Mouse (Mus musculus) erythroblast, embryonic 14.5 days (primary cell): ENCODE data around the gene Fgfr2. TPM values are rescaled to one million over a fixed set of nuclear protein-coding genes. Genes with fewer than 3 reads are reported as not detected.

Experiments used
- H3K27me3 ChIP-seq: 2 replicates; pipeline ENCODE4 v1.6.1; 2012; ENCODE audit warnings: inconsistent platforms; ENCODE audit not compliant: control insufficient read depth
- H3K36me3 ChIP-seq: 2 replicates; pipeline ENCODE4 v1.6.1; 2012; ENCODE audit warnings: mild to moderate bottlenecking, inconsistent platforms; ENCODE audit not compliant: control insufficient read depth
- H3K4me1 ChIP-seq: 2 replicates; pipeline ENCODE4 v1.6.1; 2012; ENCODE audit warnings: inconsistent platforms; ENCODE audit not compliant: control insufficient read depth
- H3K4me3 ChIP-seq: replicated peaks from 2 replicates; pipeline ENCODE3; 2012; ENCODE audit warnings: moderate library complexity, mild to moderate bottlenecking, inconsistent platforms
- H3K9me3 ChIP-seq: 2 replicates; pipeline ENCODE4 v1.6.1; 2012; ENCODE audit warnings: low read length, inconsistent platforms, mixed read lengths; ENCODE audit not compliant: control insufficient read depth
- GATA1 ChIP-seq: IDR thresholded peaks from 2 replicates; pipeline ENCODE4 v1.6.1; 2012; ENCODE audit warnings: low read length, inconsistent platforms, mixed read lengths
- TAL1 ChIP-seq: IDR thresholded peaks from 3 replicates; pipeline ENCODE4 v1.6.1; 2012; ENCODE audit warnings: low read length, inconsistent platforms, mixed read lengths
- polyA plus RNA-seq: library from polyadenylated mRNA; stranded (reverse); fragments of >175 nt; gene quantifications from 2 replicates; pipeline ENCODE4 v1.2.3, GENCODE M21; 2012

The Fgfr2 gene
- polyA plus RNA-seq, 1 experiment: not detected

- TF ChIP-seq TAL1: no peak
- no peak for TF ChIP-seq GATA1
- Histone ChIP-seq H3K9me3 (no peaks in the 10 kb centered on the region), H3K4me1 (no peaks in the 10 kb centered on the region), H3K4me3 (no peak overlapping the region), H3K27me3 (no peaks in the 10 kb centered on the region), H3K36me3 (no peaks in the 10 kb centered on the region)
These were observed 2104.0 kb downstream of the Fgfr2 start for GRCm38 (mm10) chr7:131019181-131019580.

- H3K9me3 ChIP-seq: peaks cover 4% of the 10 kb centered on the region; the same call in 1 of the 2 replicates
- TF ChIP-seq TAL1: no peak
- TF ChIP-seq GATA1: no peak
- H3K4me1 ChIP-seq: no peaks in the 10 kb centered on the region
These were observed 2111.2 kb downstream of the Fgfr2 start for GRCm38 (mm10) chr7:131011901-131012300.

DNA sequence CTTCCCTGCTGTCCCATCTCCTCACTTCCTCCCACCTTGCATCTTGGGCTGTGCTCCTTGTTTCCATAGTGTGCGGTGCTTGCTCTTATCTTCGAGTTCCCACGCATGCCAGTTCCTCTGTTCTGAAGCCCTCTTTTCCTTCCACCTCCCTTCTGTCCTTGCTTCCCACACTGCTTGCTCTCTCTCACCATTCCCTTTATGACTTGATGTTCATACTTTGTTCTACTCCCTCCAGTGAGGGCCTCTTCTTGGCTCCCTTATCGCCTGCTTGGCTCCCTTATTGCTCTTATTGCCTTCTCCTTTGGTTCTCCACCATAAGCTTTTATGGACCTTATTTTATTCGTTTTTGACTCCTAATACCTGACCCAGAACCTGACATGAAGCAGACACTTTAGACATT is 2114.0 kb downstream of the Fgfr2 start:
- no peaks in the 10 kb centered on the region for H3K27me3 ChIP-seq
- no peak for TF ChIP-seq GATA1
- TF ChIP-seq TAL1: no peak
- H3K4me1 ChIP-seq: no peaks in the 10 kb centered on the region
- H3K36me3 ChIP-seq: no peaks in the 10 kb centered on the region
- peaks cover 6% of the 10 kb centered on the region for H3K9me3 ChIP-seq
- no peak overlapping the region for H3K4me3 ChIP-seq

More at GRCm38 (mm10) chr7:131011901-131012300, 2111.2 kb downstream of the Fgfr2 start:
- no peaks in the 10 kb centered on the region for H3K36me3 ChIP-seq
- no peaks in the 10 kb centered on the region for H3K27me3 ChIP-seq
- H3K4me3 ChIP-seq: no peak overlapping the region

GRCm38 (mm10) chr7:131007221-131007620 is 2115.9 kb downstream of the Fgfr2 start:
- H3K27me3 ChIP-seq: no peaks in the 10 kb centered on the region
- H3K4me1 ChIP-seq: no peaks in the 10 kb centered on the region
- H3K9me3 ChIP-seq: peaks cover 6% of the 10 kb centered on the region
- no peaks in the 10 kb centered on the region for H3K36me3 ChIP-seq
- H3K4me3 ChIP-seq: no peak overlapping the region
- TF ChIP-seq GATA1 (no peak), TAL1 (no peak)

DNA sequence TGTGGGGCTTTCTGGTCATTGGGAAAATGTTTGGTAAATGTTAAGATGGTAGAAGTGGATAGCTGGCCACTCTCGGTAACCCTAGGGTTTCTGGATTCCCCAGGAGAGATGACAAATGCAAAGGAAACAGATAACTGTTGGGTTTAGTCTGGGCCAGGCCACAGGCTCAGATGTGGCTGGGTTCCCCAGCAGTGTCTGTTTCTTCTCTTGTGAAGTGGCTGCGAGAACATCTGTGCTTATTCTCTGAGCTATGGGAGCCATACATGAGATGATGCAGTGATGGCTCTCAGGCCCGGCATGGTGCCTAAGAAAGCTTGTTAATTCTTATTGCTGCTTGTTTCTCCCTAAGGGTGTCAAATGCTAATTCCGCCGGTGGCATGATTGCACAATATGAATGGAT is 2119.1 kb downstream of the Fgfr2 start:
- Histone ChIP-seq H3K27me3 (no peaks in the 10 kb centered on the region), H3K36me3 (no peaks in the 10 kb centered on the region), H3K4me3 (no peak overlapping the region), H3K4me1 (no peaks in the 10 kb centered on the region), H3K9me3 (peaks cover 6% of the 10 kb centered on the region)
- TF ChIP-seq GATA1 (no peak), TAL1 (no peak)

GRCm38 (mm10) chr7:131001976-131002726 is 2121.0 kb downstream of the Fgfr2 start:
- Histone ChIP-seq H3K4me3 (no peak overlapping the region), H3K4me1 (no peaks in the 10 kb centered on the region), H3K9me3 (peaks cover 2% of the 10 kb centered on the region), H3K36me3 (no peaks in the 10 kb centered on the region), H3K27me3 (no peaks in the 10 kb centered on the region)
- TF ChIP-seq TAL1: no peak
- no peak for TF ChIP-seq GATA1

DNA sequence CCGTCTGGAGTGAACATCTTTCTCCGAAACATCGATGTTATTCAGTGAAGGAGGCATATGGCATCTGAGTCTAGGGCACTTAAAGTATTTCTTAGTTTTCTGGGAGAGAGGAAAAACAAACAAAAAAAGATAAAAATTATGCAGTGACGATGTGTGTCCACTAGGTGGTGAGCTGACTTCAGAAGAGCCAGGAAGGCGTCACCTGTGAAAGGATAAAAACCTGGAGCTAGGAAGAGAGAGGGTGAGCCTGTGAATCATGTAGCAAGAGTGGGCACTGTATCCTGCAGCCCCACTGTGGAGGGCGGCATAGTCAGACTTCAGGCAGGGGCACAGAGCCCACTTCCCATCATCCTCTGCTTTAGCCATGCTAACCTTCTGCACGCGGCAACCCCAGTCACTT is 2129.2 kb downstream of the Fgfr2 start:
- H3K9me3 ChIP-seq: no peaks in the 10 kb centered on the region
- no peaks in the 10 kb centered on the region for H3K4me1 ChIP-seq
- TF ChIP-seq GATA1 (no peak), TAL1 (no peak)
- no peaks in the 10 kb centered on the region for H3K27me3 ChIP-seq
- no peaks in the 10 kb centered on the region for H3K36me3 ChIP-seq
- no peak overlapping the region for H3K4me3 ChIP-seq

DNA sequence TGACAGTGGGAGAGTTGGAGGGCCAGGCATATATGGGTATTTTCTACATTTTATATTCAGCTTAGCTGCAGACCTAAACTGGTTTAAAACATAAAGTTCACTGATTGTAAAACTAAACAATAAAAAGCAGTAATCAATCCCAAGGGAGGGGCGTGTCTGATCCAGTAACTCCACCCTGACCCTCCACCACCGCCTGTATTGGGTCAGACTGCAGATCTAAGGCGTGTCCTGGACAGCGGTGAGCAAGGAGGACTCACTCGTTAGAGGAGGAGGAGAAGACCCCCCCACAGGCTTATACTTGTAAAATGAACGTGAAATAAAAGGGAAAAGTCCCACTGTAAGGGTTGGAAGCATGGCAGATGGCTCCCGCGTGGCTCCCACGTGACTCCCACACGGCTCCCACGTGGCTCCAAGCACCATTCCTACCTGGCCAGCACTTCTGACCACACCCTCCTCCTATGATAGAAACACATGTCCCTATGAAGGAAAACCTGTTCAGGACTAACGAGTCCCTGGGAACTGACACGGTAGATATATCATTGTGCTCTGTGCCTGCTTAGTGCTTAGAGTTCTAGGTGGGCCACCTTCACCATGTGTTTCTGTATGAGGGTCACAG is 2131.9 kb downstream of the Fgfr2 start:
- Histone ChIP-seq H3K4me3 (no peak overlapping the region), H3K9me3 (no peaks in the 10 kb centered on the region), H3K36me3 (no peaks in the 10 kb centered on the region), H3K27me3 (no peaks in the 10 kb centered on the region), H3K4me1 (no peaks in the 10 kb centered on the region)
- TF ChIP-seq TAL1: no peak
- no peak for TF ChIP-seq GATA1

DNA sequence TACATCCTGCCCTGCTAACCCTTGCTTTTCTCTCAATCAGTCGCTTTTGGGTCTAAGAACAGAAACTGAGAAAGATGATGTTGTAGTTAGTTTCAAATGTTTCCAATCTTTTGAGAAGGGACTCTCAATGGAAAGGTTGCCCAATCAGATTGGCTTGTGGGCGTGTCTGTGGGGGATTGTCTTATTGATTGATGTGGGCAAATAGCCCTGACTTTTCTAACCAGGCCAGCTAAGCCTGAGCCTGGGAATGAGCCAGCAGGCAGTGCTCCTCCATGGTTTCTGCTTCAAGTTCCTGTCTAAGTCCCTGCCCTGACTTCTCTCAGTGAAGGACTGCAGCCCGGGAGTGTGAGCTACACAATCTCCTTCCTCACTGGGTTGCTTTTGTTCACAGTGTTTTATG is 2133.8 kb downstream of the Fgfr2 start:
- H3K4me1 ChIP-seq: no peaks in the 10 kb centered on the region
- TF ChIP-seq TAL1 (no peak), GATA1 (no peak)

More for the DNA sequence above, 2133.8 kb downstream of the Fgfr2 start:
- H3K9me3 ChIP-seq: peaks cover 5% of the 10 kb centered on the region; the same call in 1 of the 2 replicates
- H3K4me3 ChIP-seq: no peak overlapping the region
- no peaks in the 10 kb centered on the region for H3K27me3 ChIP-seq
- no peaks in the 10 kb centered on the region for H3K36me3 ChIP-seq
